Mouse (Mus musculus): ENCODE measurements at regions not wholly inside any gene's neighbourhood (a gene's known extent, or its start where the extent isn't known, plus 50 kb on each side); places are given as distances from the start of the nearest gene placed in this dataset.

- TF ChIP-seq GATA1 (IDR thresholded peaks at IDR 0.05; ENCODE audit: borderline replicate concordance, low read length) (no peak), FLI1 (IDR thresholded peaks at IDR 0.05; ENCODE audit: low read length) (no peak)
Measured at GRCm38 (mm10) chr12:92152922-92153235, 303.9 kb upstream of the Sel1l start.

Data from megakaryocyte, embryonic 14.5 days (primary cell).